Mouse (Mus musculus) spleen, postnatal 4 days (tissue): Measurements from ENCODE around the gene Vcan.
A peak's percentile ranks its signal among the peaks of the same experiment; 100 is the strongest.
"Not testable (repeated sequence)": the region's sequence is repeated elsewhere in the genome, so short reads cannot be mapped to it uniquely, and the experiment has no call there.

Source experiments
- DNase-seq, 2 experiments: peaks; one replicate each; pipeline ENCODE4 v3.0.0; 2022; ENCODE audit warnings: low spot score in 2 of 2

Vcan gene

DNA sequence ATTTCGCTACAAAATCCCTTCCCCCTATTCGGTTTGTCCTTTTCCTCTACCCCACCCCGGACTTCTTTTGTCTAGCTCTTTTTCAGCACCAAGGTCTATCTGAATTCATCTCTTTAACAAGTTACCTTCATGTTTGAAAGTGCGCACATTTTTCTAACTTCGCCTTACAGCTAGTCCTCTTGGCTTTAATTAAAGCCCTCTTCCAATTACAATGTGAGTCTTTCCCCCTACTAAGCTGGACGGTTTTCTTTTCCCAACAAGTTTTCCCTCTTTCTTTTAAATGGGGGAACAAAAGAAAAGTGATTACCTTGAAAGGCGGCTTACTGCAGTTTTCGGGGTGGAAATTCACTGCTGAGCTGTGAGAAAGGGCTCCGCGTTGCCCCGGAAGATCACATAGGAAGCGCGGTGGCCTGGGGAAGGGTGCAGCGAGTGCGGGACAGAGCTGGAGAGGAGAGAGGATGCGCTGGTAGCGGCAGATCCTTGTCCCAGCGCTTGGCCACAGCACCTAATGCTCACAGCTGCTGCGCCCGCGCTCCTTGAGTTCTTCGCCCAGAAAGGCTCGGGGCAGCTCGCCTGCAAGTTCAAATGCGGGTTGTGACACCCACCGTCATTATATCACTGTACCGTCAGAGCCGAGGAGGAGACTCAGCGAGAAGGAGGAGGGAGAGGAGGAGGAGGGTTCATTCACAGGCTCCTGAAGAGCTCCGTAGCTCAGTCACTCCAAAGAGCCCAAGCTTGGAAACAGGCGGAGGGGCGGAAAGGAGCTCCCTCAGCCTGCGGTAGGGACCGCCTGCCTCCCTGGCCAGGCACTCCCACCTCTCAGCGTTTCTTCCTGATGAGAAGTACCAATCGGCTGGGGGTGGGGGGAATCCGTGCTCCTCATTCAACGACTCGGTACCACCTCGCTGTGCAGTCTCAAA lies at the start of gene Vcan:
Vcan (minus strand) TSS at position 744 of the 920 bp plus-strand sequence.
- no peak for DNase-seq

DNA sequence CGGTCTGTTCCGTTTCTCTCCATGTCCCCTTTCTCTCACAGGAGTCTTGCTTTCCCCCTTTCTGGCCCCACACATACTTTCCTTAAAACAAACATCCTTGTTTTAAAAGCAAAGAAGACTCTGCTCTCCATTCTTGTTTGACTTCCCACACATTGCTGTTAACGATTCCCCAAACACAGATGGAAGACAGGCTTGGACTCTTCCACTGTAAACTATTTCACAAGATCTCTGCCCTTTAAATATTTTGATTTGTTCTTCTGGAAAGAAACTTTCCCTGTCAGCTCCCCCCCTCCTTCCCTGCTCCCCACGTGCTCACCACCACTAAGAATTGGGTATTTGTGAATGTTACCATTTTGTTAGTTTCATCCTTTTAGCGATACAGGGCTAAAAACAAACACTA lies 49.2 kb upstream of the Vcan start:
- DNase-seq: no peak

DNA sequence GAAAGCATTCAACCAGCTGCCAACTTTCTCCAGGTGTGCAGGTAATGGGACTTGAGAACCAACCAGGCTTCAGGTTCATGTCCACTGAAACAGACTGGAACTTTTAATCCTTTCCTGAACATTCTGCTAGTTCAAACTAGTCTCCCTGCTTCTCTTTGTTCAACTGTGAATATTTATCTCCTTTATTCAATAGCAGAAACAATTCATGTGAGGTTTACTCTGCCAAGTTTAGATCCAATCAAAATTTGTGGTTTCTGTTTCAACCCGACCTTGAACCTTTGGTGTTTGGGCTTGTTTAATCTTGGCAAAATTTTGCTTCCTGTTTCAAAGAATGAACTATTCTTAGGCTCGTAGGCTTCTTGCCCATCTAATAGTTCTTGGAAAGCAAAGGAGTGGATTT lies 40.6 kb upstream of the Vcan start:
- no peak for DNase-seq

GRCm38 (mm10) chr13:89780276-89780675 lies 38.0 kb upstream of the Vcan start:
- no peak for DNase-seq

DNA sequence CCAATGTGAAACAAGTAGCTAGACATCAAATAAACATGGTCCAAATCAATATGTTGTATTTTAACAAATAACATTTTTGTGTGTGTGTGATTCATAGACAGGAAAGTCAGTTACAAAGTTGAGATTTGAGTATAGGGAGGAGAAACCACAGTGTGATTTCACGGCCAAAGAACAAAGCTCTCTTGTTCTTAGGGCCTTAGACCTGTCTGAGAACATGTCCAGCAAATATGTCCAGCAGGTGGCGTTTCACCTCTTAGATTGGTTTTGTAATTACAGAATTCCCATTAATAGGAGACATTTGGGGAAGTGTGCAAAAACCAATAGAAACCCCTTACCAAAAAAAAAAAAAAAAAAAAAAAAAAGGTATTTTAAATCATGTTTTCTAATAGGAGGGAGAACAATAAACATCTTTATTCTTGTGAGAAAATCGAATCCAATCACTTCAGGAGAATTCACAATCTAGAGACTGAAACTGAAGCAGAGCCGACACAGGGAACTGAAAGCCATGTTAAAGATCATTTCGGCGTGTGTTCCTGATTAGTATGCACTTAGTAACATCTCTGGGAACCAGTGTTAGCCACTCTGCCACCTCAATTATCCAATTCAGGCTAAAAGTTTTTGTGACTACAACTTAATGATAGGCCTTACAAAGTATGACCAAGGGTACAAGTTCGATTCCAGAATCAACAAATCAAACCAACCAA lies 37.1 kb upstream of the Vcan start:
- DNase-seq: no peak

- DNase-seq: no peak
Observed at GRCm38 (mm10) chr13:89777764-89778163, 35.5 kb upstream of the Vcan start.

GRCm38 (mm10) chr13:89777146-89777545 lies 34.8 kb upstream of the Vcan start:
- DNase-seq: no peak

- DNase-seq: no peak
Observed at GRCm38 (mm10) chr13:89766551-89766950, 24.2 kb upstream of the Vcan start.

DNA sequence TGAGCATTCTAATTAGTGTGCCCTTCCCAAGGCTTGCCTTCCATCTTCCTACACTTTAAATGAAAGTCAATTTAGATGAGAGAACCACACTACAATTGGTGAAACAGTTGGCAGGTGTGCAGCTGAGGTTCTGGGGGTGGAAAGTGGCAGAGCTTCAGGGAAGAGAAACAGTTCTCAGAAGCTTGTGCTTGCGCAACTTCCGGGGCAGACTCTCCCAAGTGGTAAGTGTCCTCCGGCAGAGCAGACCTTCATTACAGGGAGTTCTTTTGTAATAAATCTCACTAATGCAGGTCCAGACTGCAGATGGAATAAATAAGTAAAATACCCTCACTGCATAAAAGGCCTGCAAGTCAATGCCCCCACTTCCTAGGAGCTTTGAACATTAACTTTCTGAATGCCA lies 23.7 kb upstream of the Vcan start:
- no peak for DNase-seq

DNA sequence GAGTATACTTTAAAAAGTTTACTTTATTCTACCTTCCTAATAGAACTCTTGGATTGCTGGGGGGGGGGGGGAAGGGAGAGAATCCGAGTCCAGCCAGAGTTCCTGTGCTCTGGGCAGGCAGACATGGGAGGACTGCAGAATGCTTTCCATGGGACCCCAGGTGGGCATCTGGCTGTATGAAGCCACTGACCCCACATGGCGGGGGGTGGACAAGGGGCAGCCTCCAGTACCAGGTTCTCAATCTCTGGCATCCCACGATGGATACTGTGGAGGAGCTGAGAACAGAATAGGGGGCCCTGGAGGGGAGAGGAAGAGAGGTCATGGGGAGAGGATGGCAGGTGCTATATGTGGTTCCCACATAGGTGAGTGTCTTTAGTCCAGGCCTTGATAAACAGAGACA lies 20.0 kb upstream of the Vcan start:
- peak in 1 of 2 experiments; percentile 51 for DNase-seq

DNA sequence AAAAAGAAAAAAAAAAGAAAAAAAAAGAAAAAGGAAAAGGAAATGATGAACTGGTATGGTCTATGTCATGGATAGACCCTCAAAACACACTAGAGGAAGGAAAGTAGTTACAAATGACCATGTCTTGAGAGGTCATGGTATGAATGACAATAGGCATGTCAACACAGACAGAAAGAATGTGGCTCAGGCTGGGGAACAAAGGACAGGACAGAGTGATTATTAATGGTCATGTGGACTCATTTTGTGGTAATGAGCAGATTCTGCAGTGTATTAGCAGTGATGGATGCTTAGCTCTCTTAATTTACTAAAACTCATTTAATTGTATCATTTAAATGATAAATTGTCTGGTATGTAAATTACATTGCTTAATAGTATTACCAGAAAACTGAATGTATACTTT lies 14.0 kb upstream of the Vcan start:
- no peak for DNase-seq

DNA sequence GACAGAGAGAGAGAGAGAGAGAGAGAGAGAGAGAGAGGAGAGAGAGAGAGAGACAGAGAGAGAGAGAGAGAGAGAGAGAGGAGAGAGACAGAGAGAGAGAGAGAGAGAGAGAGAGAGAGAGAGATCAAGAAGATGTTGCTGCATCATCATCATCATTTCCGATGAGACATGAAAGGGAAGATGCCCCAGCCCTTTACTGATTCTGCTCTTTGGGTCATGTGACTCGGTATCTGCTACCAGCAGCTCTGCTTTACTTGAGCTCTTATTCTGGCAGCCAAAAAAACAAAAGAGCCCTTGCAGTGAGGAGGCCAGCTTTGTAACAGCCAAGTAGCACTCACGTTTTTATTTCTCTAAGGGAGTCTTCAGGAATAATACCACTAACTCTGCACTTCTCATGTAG lies 8.3 kb upstream of the Vcan start:
- DNase-seq: not testable (repeated sequence)

DNA sequence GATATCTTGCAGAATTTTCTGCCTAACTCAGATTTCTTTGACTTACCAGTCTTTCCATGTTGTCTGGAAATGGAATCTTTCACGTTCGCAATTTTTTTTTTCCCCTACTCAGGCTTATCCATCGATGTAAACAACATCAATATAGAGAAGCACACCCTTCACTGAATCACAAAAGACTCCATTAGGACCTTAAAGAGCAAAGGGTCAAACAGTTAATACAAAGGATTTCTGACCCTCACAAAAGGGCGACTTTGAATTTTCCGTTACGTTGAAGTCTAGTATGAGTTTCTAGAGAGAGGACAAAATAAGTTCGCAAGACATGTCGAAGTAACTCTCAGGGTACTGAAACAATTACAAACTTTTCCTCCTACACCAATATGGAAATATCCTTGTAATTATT lies 892 bp upstream of the Vcan start:
- no peak for DNase-seq

DNA sequence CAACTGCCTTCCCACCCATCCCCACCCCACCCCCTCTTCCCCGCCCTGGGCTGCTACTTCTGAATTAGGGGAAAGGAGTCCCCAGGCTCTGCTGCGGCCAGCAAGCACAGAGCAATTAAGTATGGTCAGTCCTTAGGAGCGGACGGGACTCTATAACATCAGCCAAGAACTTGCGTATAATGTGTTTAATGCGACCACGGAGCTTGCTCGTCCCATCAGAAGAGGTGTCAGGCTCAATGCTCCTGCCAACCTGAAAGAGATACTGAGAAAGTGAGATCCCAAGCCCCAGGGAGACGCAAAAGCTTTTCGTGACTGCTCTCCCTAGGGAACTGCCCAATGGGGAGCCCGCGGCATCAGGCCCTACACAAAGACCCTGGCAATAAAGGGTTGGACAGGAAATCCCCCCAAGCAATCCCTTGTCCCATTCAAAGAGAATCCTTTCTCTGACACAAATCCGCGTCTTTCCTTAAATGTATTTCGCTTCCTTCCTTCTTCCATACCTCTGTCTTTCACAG lies 434 bp upstream of the Vcan start:
- no peak for DNase-seq

GRCm38 (mm10) chr13:89741116-89741551 lies 1.2 kb downstream of the Vcan start:
- peak in 1 of 2 experiments; percentile 62 for DNase-seq

DNA sequence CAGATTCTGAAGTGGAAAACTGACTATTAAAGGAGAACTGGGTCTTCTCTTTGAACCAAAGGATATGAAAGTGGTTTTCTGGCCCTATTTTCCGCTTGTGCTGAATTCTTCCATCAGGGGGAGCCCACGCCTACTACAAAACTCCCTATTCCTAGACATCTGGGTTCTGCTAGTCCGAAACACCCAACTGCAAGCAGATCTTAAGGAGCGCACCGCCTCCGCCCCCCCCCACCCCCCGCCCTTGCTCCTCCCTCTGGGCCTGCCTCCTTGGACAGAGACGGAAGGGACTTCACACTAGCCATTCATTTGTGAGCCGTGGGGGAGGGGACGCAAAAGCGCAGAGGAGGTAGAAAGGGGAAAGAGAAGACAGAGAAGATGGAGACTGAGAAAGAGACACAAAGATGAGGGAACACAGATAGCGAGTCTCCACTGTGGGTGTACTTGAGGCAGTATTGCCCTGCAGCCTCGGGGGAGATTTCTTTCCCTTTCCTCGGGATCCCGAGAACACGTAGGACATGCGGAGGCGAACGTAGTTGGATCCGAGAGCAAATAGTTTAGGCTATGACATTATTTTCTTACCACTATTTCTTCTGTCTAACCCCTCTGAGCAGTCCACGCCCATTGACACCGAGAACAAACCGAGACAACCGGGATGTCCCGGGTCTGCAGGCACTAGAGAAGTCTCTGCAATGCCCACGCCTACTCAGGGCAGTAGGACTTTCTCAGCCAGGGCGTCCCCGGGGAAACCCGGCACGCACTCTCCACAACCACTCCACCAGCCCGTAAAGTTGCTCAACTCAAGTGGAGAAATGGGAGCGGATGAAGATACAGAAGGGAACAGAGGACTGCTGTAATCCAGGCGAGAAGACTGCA lies 1.8 kb downstream of the Vcan start:
- DNase-seq: peak; percentile 23 to 62

DNA sequence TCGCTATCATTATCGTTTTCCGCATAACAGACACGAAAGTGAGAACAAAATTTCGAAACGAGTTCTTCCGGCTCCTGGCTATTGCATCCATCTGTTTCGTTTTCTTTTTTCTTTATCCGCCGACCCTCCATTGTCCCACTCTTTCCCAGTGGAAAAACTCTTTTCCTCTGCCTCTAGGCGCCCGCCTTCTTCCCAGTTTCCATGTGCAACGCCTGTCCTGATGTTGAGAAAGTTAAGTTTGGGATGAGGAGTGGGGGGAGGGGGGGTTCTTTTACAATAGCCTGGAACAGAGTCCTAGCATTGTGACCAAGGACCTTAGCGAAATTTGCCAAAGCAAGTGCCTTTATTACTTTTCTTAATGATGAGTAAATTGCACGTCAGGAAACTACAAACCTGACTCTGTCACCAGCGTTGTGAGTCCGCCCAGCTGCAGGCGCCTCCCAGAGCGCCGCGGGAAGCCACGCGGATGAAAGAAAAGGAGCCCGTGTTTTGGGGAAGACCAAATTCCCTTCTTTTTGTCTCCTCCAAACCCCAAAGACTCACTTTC lies 2.5 kb downstream of the Vcan start:
- DNase-seq: no peak

GRCm38 (mm10) chr13:89738776-89739695 lies 3.3 kb downstream of the Vcan start:
- DNase-seq: peak; percentile 61 to 78

- no peak for DNase-seq
Observed at GRCm38 (mm10) chr13:89738275-89738674, 4.0 kb downstream of the Vcan start.

DNA sequence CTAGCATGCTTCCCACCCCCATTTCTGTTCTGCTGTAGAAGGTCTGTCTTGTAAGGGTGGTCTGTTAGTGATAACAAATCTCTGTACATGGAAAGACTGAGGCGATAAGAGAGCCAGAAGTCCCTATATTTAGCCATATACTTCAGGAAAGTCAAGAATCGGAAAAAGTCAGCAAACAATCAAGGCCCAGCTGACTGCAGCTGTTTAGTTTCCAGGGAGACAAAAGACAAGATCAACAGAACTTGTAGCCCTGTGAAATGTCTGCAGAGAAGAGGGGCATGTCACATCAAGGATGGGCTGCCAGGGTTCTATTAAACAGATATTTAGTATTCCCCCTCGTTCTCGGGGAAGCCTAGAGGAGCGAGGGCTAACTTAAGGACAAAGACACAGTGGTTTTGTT lies 7.2 kb downstream of the Vcan start:
- DNase-seq: no peak
